ENCODE assay signal across 11 mouse cellular contexts in genomic region chr2:157073378-157074052, GRCm38 (mm10). TPM values are rescaled to one million over a fixed set of nuclear protein-coding genes. Genes with fewer than 3 reads are reported as not detected.
DNase-seq lines count a peak whose midpoint lies in the region; ATAC-seq and TF ChIP-seq lines count a peak whose summit lies in the region.
"Had no signal": no experiment of that assay in that cellular context is flagged by ENCODE, and none has a peak within 500 bp of the region (broad histone marks: within the 10 kb centered on the region; RNA-seq: fewer than 3 reads in every experiment).

No protein-coding gene starts in this region.

- H3K9me3 ChIP-seq in lung, embryonic 14.5 days (ENCODE audit: low read depth, low read length) = no peaks in the 10 kb centered on the region

- peak; percentile 9; the same call in 1 of the 2 replicates for ATAC-seq in lung, embryonic 14.5 days (ENCODE audit: insufficient read depth)

- peak overlapping the region; percentile 4; the same call in 1 of the 2 replicates for H3K9ac ChIP-seq in lung, embryonic 14.5 days

- peak overlapping the region; percentile 96 for H3K4me2 ChIP-seq in lung, embryonic 14.5 days

- H3K4me3 ChIP-seq in lung, embryonic 14.5 days (ENCODE audit: low read depth, low read length) = no peak overlapping the region
- no peak overlapping the region for H3K4me3 ChIP-seq in embryonic fibroblast, embryonic 13.5 days (ENCODE audit: insufficient read depth, low read length)

- H3K36me3 ChIP-seq in lung, embryonic 14.5 days (ENCODE audit: insufficient read depth) = peaks cover 32% of the 10 kb centered on the region

- DNase-seq in cerebellum, adult 11 months = peak; percentile 34
- DNase-seq in cerebellum, postnatal 36 days = no peak
- peak; percentile 44 for DNase-seq in lung, embryonic 14.5 days
- no peak for DNase-seq in lung, postnatal 14 days
- DNase-seq in lung, postnatal 36 days = peak; percentile 47
- DNase-seq in layer of hippocampus, adult 9-11 months = no peak
- no peak for DNase-seq in liver
- DNase-seq: right cerebral cortex, postnatal 25 days had no signal

- TF ChIP-seq CTCF in lung, embryonic 14.5 days (IDR thresholded peaks at IDR 0.05; ENCODE audit: low read depth) = no peak
- TF ChIP-seq CTCF in embryonic fibroblast, embryonic 13.5 days (IDR thresholded peaks at IDR 0.05; ENCODE audit: borderline replicate concordance, insufficient read depth, low read length) = no peak

- H3K27me3 ChIP-seq in lung, embryonic 14.5 days (ENCODE audit: insufficient read depth, low read length) = no peaks in the 10 kb centered on the region

- peaks cover 82% of the 10 kb centered on the region for H3K4me1 ChIP-seq in lung, embryonic 14.5 days (ENCODE audit: insufficient read depth)
- peaks cover 59% of the 10 kb centered on the region for H3K4me1 ChIP-seq in embryonic fibroblast, embryonic 13.5 days (ENCODE audit: control insufficient read depth, insufficient read depth, low read length)

- TF ChIP-seq POLR2A in embryonic fibroblast, embryonic 13.5 days (IDR thresholded peaks at IDR 0.05; ENCODE audit: low read depth, low read length) = no peak

- 58% methylated on average over 9 of the region's 9 CpGs for WGBS in lung, embryonic 14.5 days

- peak overlapping the region; percentile 73 for H3K27ac ChIP-seq in lung, embryonic 14.5 days (ENCODE audit: low read depth)
- H3K27ac ChIP-seq in embryonic fibroblast, embryonic 13.5 days (ENCODE audit: insufficient read depth, low read length) = peak overlapping the region; percentile 48

RNA-seq across cellular contexts. Expression of gene Soga1, which starts 5.5 kb away (rescaled TPM):
- polyA plus RNA-seq in lung, embryonic 14.5 days (2014; fragmentation: Nextera tagmentation; extraction: Ambion mirVana) = 8.6 and 8.9 TPM in 2 replicates
- 20.2 and 21.8 TPM in 2 replicates for polyA plus RNA-seq in embryonic fibroblast, embryonic 13.5 days (2011; ENCODE audit: insufficient read length, low read depth, missing spikeins)

RNA-seq across cellular contexts. Expression of gene Tldc2, which starts 13.3 kb away (rescaled TPM):
- polyA plus RNA-seq in lung, embryonic 14.5 days (2014; fragmentation: Nextera tagmentation; extraction: Ambion mirVana) = not detected in 2 replicates
- polyA plus RNA-seq in embryonic fibroblast, embryonic 13.5 days (2011; ENCODE audit: insufficient read length, low read depth, missing spikeins) = not detected in 2 replicates
- polyA plus RNA-seq: C2C12; heart, embryonic 14.5 days had no signal

Comparison
In these comparisons a context has a peak if more than half of its experiments do, and no peak if none do; other contexts are left out.
1. DNase-seq: peak in cerebellum, adult 11 months (single experiment), lung, embryonic 14.5 days (single experiment) and lung, postnatal 36 days (single experiment); none in cerebellum, postnatal 36 days (0 of 2), lung, postnatal 14 days (single experiment), layer of hippocampus, adult 9-11 months (single experiment) and liver (single experiment).